Mouse (Mus musculus): Measurements from ENCODE around the gene Vmo1. TPM values are rescaled to one million over a fixed set of nuclear protein-coding genes. Genes with fewer than 3 reads are reported as not detected.
A peak's percentile ranks its signal among the peaks of the same experiment; 100 is the strongest.
"Not testable (repeated sequence)": the region's sequence is repeated elsewhere in the genome, so short reads cannot be mapped to it uniquely, and the experiment has no call there.

Vmo1 gene
- polyA plus RNA-seq, 1 experiment from 2014 or later: not detected

- whole genome bisulfite sequencing: 79% methylated on average over 14 of the region's 14 CpGs
- no peak for ATAC-seq (ENCODE audit: low FRiP score, low read depth)
- H3K4me1 ChIP-seq: no peaks in the 10 kb centered on the region
Observed at GRCm38 (mm10) chr11:70499566-70500475, 14.6 kb downstream of the Vmo1 start.

GRCm38 (mm10) chr11:70489684-70490083 is 24.7 kb downstream of the Vmo1 start:
- Histone ChIP-seq H3K4me1 (no peaks in the 10 kb centered on the region), H3K27me3 (replicated peaks) (no peaks in the 10 kb centered on the region), H3K27ac (no peak overlapping the region), H3K9ac (no peak overlapping the region), H3K36me3 (no peaks in the 10 kb centered on the region), H3K9me3 (0 out of 2 replicates have a peak, but pooled peaks cover 4% of the 10 kb centered on the region), H3K4me2 (replicated peaks) (no peak overlapping the region), H3K4me3 (no peak overlapping the region)
- WGBS: 91% methylated on average over 6 of the region's 6 CpGs
- ATAC-seq (ENCODE audit: low FRiP score, low read depth): no peak

More at GRCm38 (mm10) chr11:70499566-70500475, 14.6 kb downstream of the Vmo1 start:
- Histone ChIP-seq H3K36me3 (no peaks in the 10 kb centered on the region), H3K27me3 (replicated peaks) (no peaks in the 10 kb centered on the region), H3K4me3 (no peak overlapping the region), H3K9me3 (no peaks in the 10 kb centered on the region), H3K9ac (no peak overlapping the region), H3K27ac (no peak overlapping the region), H3K4me2 (replicated peaks) (no peak overlapping the region)

DNA sequence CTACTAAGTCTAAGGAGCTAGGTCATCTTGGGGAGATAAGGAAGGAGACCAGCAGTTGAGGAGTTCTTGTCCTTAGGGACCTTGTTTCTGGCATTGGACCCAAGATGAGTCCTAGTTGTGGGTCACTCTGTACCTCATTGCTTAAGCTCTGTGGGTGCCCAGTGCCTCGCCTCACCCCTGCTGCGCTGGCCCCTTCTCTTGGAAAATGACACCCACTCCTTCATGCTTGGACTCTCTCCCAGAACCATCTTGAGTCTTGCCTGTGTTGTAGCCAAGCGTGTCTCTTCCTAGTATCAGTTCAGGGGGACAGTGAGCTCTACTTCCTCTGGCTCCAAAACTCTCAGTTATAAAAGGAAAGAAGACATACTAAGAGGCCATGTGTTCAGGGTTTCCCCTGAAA is 25.3 kb downstream of the Vmo1 start:
- H3K4me2 ChIP-seq (replicated peaks): no peak overlapping the region
- H3K9ac ChIP-seq: no peak overlapping the region
- H3K9me3 ChIP-seq: 0 out of 2 replicates have a peak, but pooled peaks cover 4% of the 10 kb centered on the region
- no peak overlapping the region for H3K27ac ChIP-seq
- H3K4me1 ChIP-seq: no peaks in the 10 kb centered on the region
- 86% methylated on average over 3 of the region's 3 CpGs for WGBS
- H3K4me3 ChIP-seq: no peak overlapping the region
- no peaks in the 10 kb centered on the region for H3K27me3 ChIP-seq (replicated peaks)
- H3K36me3 ChIP-seq: no peaks in the 10 kb centered on the region
- no peak for ATAC-seq (ENCODE audit: low FRiP score, low read depth)

DNA sequence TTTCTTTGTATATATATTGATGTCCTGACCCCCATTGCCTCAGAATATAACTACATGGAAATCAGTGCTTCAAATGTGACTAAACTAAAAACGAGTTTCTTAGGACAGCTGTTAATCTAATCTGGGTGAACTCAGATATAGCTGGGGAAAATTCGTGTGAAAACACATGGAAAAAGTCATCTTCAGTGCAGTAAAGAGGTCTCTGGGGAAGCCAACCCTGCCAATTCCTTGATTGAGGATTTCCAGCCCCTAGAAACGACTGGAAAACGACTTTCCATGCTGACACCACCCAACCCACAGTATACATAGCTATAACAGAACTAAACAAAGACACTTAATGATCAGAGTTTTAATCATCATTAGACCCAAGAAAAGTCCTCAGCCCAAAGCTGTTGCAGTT is 26.6 kb downstream of the Vmo1 start:
- no peak overlapping the region for H3K9ac ChIP-seq
- H3K27me3 ChIP-seq (replicated peaks): no peaks in the 10 kb centered on the region
- no peaks in the 10 kb centered on the region for H3K36me3 ChIP-seq
- ATAC-seq (ENCODE audit: low FRiP score, low read depth): no peak
- H3K4me1 ChIP-seq: no peaks in the 10 kb centered on the region
- H3K4me3 ChIP-seq: no peak overlapping the region
- no peak overlapping the region for H3K4me2 ChIP-seq (replicated peaks)
- no peak overlapping the region for H3K27ac ChIP-seq
- 0 out of 2 replicates have a peak, but pooled peaks cover 4% of the 10 kb centered on the region for H3K9me3 ChIP-seq
- 49% methylated on average over 4 of the region's 4 CpGs for WGBS

DNA sequence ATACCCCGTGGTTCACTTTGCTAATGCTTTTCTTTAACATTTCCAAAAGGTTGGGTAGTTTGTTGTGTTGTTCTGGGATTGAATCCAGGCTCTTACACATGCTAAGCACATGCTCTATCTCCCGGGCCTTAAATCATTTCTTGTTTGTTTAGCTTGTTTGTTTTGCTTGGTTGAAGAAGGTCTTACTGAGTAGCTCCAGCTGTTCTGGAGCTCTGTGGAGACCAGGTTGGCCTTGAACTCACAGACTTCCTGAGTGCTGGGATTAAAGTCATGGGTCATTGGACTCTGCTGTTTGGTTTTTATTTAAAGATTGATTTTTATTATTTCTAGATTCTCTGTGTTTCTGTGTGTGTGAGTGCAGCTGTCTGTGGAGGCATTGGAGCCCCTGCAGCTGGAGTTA is 28.9 kb downstream of the Vmo1 start:
- Histone ChIP-seq H3K4me3 (no peak overlapping the region), H3K27ac (no peak overlapping the region), H3K4me1 (no peaks in the 10 kb centered on the region), H3K9ac (no peak overlapping the region), H3K27me3 (replicated peaks) (no peaks in the 10 kb centered on the region), H3K9me3 (no peaks in the 10 kb centered on the region), H3K4me2 (replicated peaks) (no peak overlapping the region), H3K36me3 (no peaks in the 10 kb centered on the region)
- no peak for ATAC-seq (ENCODE audit: low FRiP score, low read depth)
- 68% methylated on average over 2 of the region's 2 CpGs for WGBS

- Histone ChIP-seq H3K4me2 (replicated peaks) (no peak overlapping the region), H3K27ac (no peak overlapping the region), H3K9ac (no peak overlapping the region), H3K36me3 (no peaks in the 10 kb centered on the region), H3K4me1 (no peaks in the 10 kb centered on the region), H3K9me3 (no peaks in the 10 kb centered on the region), H3K4me3 (no peak overlapping the region), H3K27me3 (replicated peaks) (no peaks in the 10 kb centered on the region)
- ATAC-seq (ENCODE audit: low FRiP score, low read depth): no peak
- 85% methylated on average over 12 of the region's 12 CpGs for WGBS
Observed at GRCm38 (mm10) chr11:70474872-70475534, 39.4 kb downstream of the Vmo1 start.

- not testable (repeated sequence) for ATAC-seq (ENCODE audit: low FRiP score, low read depth); H3K27ac ChIP-seq; H3K4me2 ChIP-seq (replicated peaks); H3K9me3 ChIP-seq; H3K36me3 ChIP-seq; H3K4me1 ChIP-seq; H3K27me3 ChIP-seq (replicated peaks); H3K4me3 ChIP-seq; H3K9ac ChIP-seq
- WGBS: 88% methylated on average over 5 of the region's 5 CpGs
Observed at GRCm38 (mm10) chr11:70473291-70473690, 41.1 kb downstream of the Vmo1 start.

GRCm38 (mm10) chr11:70472716-70473115 is 41.7 kb downstream of the Vmo1 start:
- Histone ChIP-seq H3K9me3 (no peaks in the 10 kb centered on the region), H3K36me3 (no peaks in the 10 kb centered on the region), H3K4me2 (replicated peaks) (no peak overlapping the region), H3K27me3 (replicated peaks) (no peaks in the 10 kb centered on the region), H3K9ac (no peak overlapping the region), H3K27ac (no peak overlapping the region), H3K4me3 (no peak overlapping the region), H3K4me1 (no peaks in the 10 kb centered on the region)
- ATAC-seq (ENCODE audit: low FRiP score, low read depth): no peak

DNA sequence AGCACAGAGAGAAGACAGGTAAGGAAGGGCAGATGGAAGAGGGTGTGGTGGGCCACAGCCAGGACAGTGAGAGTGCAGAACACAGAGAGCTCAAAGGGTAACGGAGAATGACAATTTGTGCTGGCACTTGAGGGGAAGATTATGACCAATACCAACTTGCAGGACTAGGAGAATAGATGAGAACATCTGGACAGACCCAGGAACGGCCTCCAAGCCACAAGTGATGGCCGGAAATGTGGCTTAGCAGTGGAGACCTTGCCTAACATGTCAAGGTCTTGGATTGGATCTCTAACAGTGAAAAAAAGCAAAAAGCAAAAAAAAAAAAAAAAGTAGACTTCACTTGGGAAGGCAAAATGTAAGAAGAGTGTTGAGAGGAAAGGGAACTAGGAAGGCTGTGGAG is 44.7 kb downstream of the Vmo1 start:
- WGBS: 86% methylated on average over 3 of the region's 3 CpGs
- Histone ChIP-seq H3K4me3 (no peak overlapping the region), H3K27me3 (replicated peaks) (peaks cover 22% of the 10 kb centered on the region), H3K27ac (no peak overlapping the region), H3K9me3 (no peaks in the 10 kb centered on the region), H3K4me2 (replicated peaks) (no peak overlapping the region), H3K4me1 (peaks cover 12% of the 10 kb centered on the region), H3K9ac (no peak overlapping the region), H3K36me3 (no peaks in the 10 kb centered on the region)
- no peak for ATAC-seq (ENCODE audit: low FRiP score, low read depth)

- H3K9me3 ChIP-seq: no peaks in the 10 kb centered on the region
- 88% methylated on average over 5 of the region's 5 CpGs for WGBS
- no peak overlapping the region for H3K9ac ChIP-seq
- no peaks in the 10 kb centered on the region for H3K36me3 ChIP-seq
- no peak overlapping the region for H3K27ac ChIP-seq
- H3K4me1 ChIP-seq: peaks cover 12% of the 10 kb centered on the region
- ATAC-seq (ENCODE audit: low FRiP score, low read depth): no peak
- H3K4me3 ChIP-seq: no peak overlapping the region
- peaks cover 34% of the 10 kb centered on the region for H3K27me3 ChIP-seq (replicated peaks)
- H3K4me2 ChIP-seq (replicated peaks): no peak overlapping the region
Observed at GRCm38 (mm10) chr11:70467902-70468619, 46.4 kb downstream of the Vmo1 start.

DNA sequence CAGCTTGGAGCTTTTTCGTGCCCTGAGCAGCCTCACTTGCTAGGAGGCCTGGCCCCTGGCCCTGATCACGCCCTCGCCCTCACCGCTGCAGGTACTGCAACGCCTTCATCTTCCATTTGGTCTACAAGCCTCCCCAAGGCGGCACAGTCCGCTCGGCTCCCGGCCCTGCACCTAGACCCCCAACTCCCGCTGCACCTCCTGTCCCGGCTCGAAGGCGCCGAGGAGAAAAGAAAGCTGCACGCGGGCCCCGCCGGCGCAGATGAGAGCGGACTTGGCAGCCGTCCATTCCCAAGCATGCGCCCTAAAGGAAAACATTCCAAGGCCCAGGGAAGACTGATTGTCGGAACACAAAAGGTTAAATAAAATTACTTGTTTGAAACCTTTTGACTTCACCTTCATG is 48.6 kb downstream of the Vmo1 start:
- Histone ChIP-seq H3K27me3 (replicated peaks) (peaks cover 45% of the 10 kb centered on the region), H3K27ac (no peak overlapping the region), H3K36me3 (no peaks in the 10 kb centered on the region), H3K4me2 (replicated peaks) (peak overlapping the region; percentile 47), H3K4me3 (peak overlapping the region; percentile 9; the same call in 1 of the 2 replicates), H3K9ac (0 out of 2 replicates have a peak overlapping the region, but pooled peaks have one; percentile 29), H3K4me1 (peaks cover 12% of the 10 kb centered on the region), H3K9me3 (0 out of 2 replicates have a peak, but pooled peaks cover 3% of the 10 kb centered on the region)
- no peak for ATAC-seq (ENCODE audit: low FRiP score, low read depth)
- WGBS: 18% methylated on average over 23 of the region's 23 CpGs

GRCm38 (mm10) chr11:70465211-70465610 is 49.2 kb downstream of the Vmo1 start:
- 26% methylated on average over 16 of the region's 16 CpGs for WGBS
- Histone ChIP-seq H3K4me3 (no peak overlapping the region), H3K36me3 (no peaks in the 10 kb centered on the region), H3K9ac (0 out of 2 replicates have a peak overlapping the region, but pooled peaks have one; percentile 29), H3K9me3 (0 out of 2 replicates have a peak, but pooled peaks cover 3% of the 10 kb centered on the region), H3K4me2 (replicated peaks) (peak overlapping the region; percentile 47), H3K27me3 (replicated peaks) (peaks cover 51% of the 10 kb centered on the region), H3K4me1 (peaks cover 12% of the 10 kb centered on the region), H3K27ac (no peak overlapping the region)
- ATAC-seq (ENCODE audit: low FRiP score, low read depth): no peak

Measured in neural tube, embryonic 12.5 days (tissue).